Comparison of ENCODE assay signal across 10 mouse cellular contexts in the genomic region with DNA sequence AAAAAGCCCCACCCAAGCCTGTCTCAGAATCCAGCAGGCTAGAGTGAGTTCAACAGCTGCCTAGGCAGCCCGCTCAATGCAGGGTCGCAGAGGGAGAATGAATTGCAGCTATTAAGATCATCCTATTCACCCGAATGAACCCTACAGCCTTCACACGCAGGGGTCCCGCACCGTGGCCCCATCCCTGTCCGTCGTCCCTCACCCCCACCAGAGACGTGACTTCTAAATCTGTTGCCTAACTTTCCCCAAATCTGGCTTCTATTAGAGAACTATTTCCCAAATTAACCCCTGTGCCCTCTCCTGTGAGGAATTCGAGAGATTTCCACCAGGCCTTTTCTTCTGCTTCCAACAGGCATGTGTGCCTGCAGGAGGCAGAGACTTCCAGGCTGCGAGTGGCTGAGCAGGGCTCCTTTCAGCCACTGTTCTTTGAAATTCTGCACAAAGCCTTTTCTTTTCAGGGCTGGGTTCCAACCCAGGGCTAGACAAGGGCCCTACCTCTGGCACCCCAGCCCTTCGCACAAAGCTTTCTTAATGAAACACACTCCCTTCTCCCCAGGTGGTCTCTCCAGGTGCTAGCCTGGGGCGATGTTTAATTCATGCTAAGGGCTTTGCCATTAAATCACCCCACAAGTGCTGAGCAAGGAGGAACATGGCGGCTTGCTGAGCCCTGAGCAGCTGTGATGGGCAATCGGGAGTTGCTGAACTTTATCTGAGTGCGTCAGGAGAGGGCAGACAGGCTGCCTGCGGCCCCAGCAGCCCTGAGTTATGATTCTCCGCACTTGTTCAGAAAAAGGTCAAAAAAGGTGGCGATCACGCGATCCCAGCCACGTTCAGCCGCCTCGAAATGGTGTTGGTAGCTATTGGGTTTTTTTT.
DNase-seq lines count a peak whose midpoint lies in the region; ATAC-seq and TF ChIP-seq lines count a peak whose summit lies in the region.
"Had no signal": no experiment of that assay in that cellular context is flagged by ENCODE, and none has a peak within 500 bp of the region (broad histone marks: within the 10 kb centered on the region; RNA-seq: fewer than 3 reads in every experiment).

No protein-coding gene starts in this region.

- ATAC-seq in forebrain, embryonic 16.5 days = peak; percentile 47; the same call in 1 of the 2 replicates
- ATAC-seq in midbrain, embryonic 12.5 days (ENCODE audit: low FRiP score, low read depth) = peak; percentile 73; the same call in 1 of the 2 replicates
- ATAC-seq in intestine, postnatal 0 days = no peak

- peaks cover 5% of the 10 kb centered on the region; the same call in 1 of the 2 replicates for H3K9me3 ChIP-seq in E14TG2a.4 (ENCODE audit: low read length)
- no peaks in the 10 kb centered on the region for H3K9me3 ChIP-seq in forebrain, embryonic 16.5 days (ENCODE audit: control insufficient read depth, low read length)
- H3K9me3 ChIP-seq in midbrain, embryonic 12.5 days = no peaks in the 10 kb centered on the region
- H3K9me3 ChIP-seq in intestine, postnatal 0 days (ENCODE audit: control insufficient read depth) = no peaks in the 10 kb centered on the region

- no peak overlapping the region for H3K9ac ChIP-seq in forebrain, embryonic 16.5 days (replicated peaks; ENCODE audit: low read depth, low read length)
- no peak overlapping the region for H3K9ac ChIP-seq in midbrain, embryonic 12.5 days (replicated peaks)
- H3K9ac ChIP-seq in intestine, postnatal 0 days (ENCODE audit: low read depth, low read length) = no peak overlapping the region

- peak overlapping the region; percentile 59 for H3K4me3 ChIP-seq in E14TG2a.4 (replicated peaks; ENCODE audit: low read length)
- no peak overlapping the region for H3K4me3 ChIP-seq in forebrain, embryonic 16.5 days (replicated peaks; ENCODE audit: low read length)
- H3K4me3 ChIP-seq in midbrain, embryonic 12.5 days = no peak overlapping the region
- no peak overlapping the region for H3K4me3 ChIP-seq in intestine, postnatal 0 days (ENCODE audit: low read depth, low read length)

- H3K4me1 ChIP-seq in E14TG2a.4 (replicated peaks; ENCODE audit: low read depth, low read length) = peaks cover 92% of the 10 kb centered on the region
- peaks cover 8% of the 10 kb centered on the region for H3K4me1 ChIP-seq in forebrain, embryonic 16.5 days (replicated peaks; ENCODE audit: control insufficient read depth, insufficient read depth, low read length)
- peaks cover 15% of the 10 kb centered on the region for H3K4me1 ChIP-seq in midbrain, embryonic 12.5 days
- no peaks in the 10 kb centered on the region for H3K4me1 ChIP-seq in intestine, postnatal 0 days (replicated peaks; ENCODE audit: control insufficient read depth, insufficient read depth, low read length)

- no peaks in the 10 kb centered on the region for H3K36me3 ChIP-seq in E14TG2a.4 (ENCODE audit: insufficient read depth, low read length)
- H3K36me3 ChIP-seq in forebrain, embryonic 16.5 days (ENCODE audit: control insufficient read depth, insufficient read depth) = no peaks in the 10 kb centered on the region
- no peaks in the 10 kb centered on the region for H3K36me3 ChIP-seq in midbrain, embryonic 12.5 days
- H3K36me3 ChIP-seq in intestine, postnatal 0 days (ENCODE audit: control insufficient read depth, insufficient read depth) = no peaks in the 10 kb centered on the region

- no peak overlapping the region for H3K27ac ChIP-seq in forebrain, embryonic 16.5 days (ENCODE audit: low read length)
- peak overlapping the region; percentile 43; the same call in 1 of the 2 replicates for H3K27ac ChIP-seq in midbrain, embryonic 12.5 days (replicated peaks)
- no peak overlapping the region for H3K27ac ChIP-seq in intestine, postnatal 0 days (ENCODE audit: low read depth, low read length)
- H3K27ac ChIP-seq: kidney, postnatal 0 days had no signal

- no peaks in the 10 kb centered on the region for H3K27me3 ChIP-seq in E14TG2a.4 (ENCODE audit: insufficient read depth, low read length)
- peaks cover 3% of the 10 kb centered on the region; the same call in 1 of the 2 replicates for H3K27me3 ChIP-seq in forebrain, embryonic 16.5 days (replicated peaks; ENCODE audit: control insufficient read depth, insufficient read depth, low read length)
- H3K27me3 ChIP-seq in midbrain, embryonic 12.5 days = peaks cover 70% of the 10 kb centered on the region
- no peaks in the 10 kb centered on the region for H3K27me3 ChIP-seq in intestine, postnatal 0 days (replicated peaks; ENCODE audit: control insufficient read depth, insufficient read depth, low read length)

- DNase-seq in WW6 (ENCODE audit: low read depth, low spot score) = peak; percentile 96
- no peak for DNase-seq in spleen, adult 18-20 months
- DNase-seq in frontal cortex, postnatal 14 days (ENCODE audit: low spot score in 2 of 2) = no peak
- DNase-seq: heart, adult 18-20 months; right cerebral cortex, adult 18-20 months had no signal

- H3K4me2 ChIP-seq in forebrain, embryonic 16.5 days (ENCODE audit: low read length) = peak overlapping the region; percentile 8; the same call in 1 of the 2 replicates
- H3K4me2 ChIP-seq in midbrain, embryonic 12.5 days (replicated peaks) = peak overlapping the region; percentile 35
- H3K4me2 ChIP-seq in intestine, postnatal 0 days (replicated peaks; ENCODE audit: low read depth) = no peak overlapping the region

- no peak for TF ChIP-seq CTCF in E14TG2a.4 (conservative IDR thresholded peaks at IDR 0.05; ENCODE audit: low read length)
- no peak for TF ChIP-seq CTCF in intestine, postnatal 0 days (IDR thresholded peaks at IDR 0.05; ENCODE audit: low read depth)

- WGBS in forebrain, embryonic 16.5 days = 5% methylated on average over 24 of the region's 24 CpGs
- WGBS in midbrain, embryonic 12.5 days = 3% methylated on average over 24 of the region's 24 CpGs
- 55% methylated on average over 24 of the region's 24 CpGs for WGBS in intestine, postnatal 0 days
